Mouse (Mus musculus) spleen, embryonic (tissue): ENCODE measurements around the gene Pfkm.

Experiments
- CTCF ChIA-PET: fragments of 350-600 bp; sonication (Branson Sonifier 250); formaldehyde crosslinking; loops from one replicate; lab custom pipeline; 2022; lab: Charles Lee

Pfkm gene

DNA sequence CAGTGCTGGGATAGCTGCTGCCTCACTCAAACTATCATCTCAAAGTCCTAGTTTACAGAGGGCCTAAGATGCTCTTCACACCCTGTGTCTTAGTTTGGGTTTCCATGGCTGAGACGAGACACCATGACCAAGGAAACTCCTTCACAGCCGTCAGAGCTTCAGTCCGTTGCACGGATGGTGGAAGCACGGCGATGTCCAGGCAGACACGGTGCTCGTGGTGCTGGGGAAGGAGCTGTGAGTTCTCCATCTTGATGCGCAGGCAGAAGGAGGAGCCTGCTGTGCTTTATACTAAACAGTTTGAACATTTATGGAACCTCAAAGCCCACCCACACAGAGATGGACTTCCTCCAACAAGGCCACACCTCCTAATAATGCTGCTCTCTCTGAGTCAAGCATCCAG, 44.5 kb downstream of the Pfkm start:
- CTCF ChIA-PET: no interaction called here

DNA sequence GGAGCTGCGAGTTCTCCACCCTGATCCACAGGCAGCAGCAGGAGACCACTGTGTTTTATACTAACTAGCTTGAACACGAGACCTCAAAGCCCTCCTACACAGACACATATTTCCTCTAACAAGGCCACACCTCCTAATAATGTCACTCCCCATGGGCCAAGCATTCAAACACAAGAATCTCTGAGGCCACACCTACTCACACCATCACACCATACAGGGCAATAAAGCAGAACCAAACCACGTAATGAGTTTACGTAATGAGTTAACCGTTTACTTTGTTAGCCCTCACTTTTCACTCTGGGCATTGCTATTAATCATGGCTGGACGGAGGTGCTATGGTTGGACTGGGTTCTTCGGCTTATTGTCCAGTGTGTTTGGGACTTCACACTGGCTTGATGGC, 47.4 kb downstream of the Pfkm start:
- CTCF ChIA-PET: no interaction called here

DNA sequence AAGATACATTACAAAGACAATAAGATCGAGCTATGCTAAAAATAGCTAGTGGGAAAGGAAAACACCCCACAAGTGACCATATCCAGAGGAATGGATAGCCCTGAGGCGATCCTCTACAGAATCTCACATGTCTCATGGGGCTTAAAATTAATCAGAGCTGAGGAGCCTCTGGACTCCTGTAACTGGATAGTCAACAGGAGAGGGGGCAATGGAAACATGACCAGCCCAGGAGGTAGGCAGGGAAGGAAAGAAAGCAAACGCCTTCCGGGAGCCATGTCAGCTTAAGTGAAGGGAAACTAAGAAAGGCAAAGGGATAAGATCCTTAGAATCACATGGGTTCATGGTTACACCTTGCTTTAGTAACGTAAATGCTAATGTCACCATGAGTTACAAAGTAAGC, 48.4 kb downstream of the Pfkm start:
- CTCF ChIA-PET: interaction anchor here (0.6 to 1.1 kb wide), 2 partner anchors 51 to 82 kb away, joined by 3 read pairs; no protein-coding TSS in a partner anchor

DNA sequence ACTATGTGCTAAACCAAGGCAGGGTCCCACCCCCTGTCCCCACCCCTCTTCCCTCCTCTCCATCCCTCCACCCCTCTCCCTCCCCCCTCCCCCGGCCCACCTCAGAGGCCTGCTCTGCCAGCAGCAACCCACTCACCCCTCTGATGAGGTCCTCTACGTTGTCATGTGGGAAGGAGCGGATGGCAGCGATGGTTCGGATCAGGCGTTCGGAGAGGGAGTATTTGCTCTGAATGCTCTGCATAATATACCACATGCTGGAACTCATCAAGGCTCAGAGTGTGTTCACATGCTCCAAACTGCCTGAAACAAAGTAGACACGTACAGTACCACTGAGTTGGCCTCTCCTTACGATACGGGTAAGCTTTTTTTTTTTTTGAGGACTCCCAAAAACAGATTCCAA, 50.1 kb downstream of the Pfkm start:
- CTCF ChIA-PET: interaction anchor here (0.6 kb wide), 1 partner anchor 47 kb away, joined by 3 read pairs; no protein-coding TSS in a partner anchor

DNA sequence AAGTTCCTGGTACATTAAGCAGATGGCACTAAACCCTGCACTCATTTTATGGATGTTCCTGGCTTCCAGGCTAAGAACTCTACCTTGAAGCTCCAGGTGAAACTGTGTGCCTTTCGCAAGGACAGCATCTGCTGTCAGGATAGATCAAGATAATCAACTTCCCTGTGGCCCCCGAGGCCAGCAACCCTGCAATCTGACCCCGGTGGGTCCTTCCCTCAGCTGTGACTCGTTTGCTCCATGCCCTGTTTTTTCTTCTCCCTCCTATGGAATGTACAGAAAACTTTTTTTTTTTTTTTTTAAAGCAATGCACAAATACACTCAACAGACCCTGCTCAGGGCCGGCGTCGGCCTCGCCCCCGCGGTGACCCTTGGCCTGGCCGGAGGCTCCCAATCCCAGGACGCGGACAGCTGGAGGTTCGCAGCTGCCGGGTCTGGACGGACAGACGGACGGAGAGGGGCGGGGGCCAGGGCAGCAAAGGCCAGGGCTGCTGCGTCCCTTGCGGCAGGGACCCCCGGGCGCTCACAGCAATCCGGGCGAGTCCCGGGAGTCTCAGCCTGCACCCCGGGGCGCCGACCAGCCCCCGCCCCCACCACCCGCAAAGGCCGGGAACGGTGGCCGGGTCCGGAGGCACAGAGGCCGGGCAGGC, 52.6 kb downstream of the Pfkm start:
- CTCF ChIA-PET: interaction anchor here (0.6 kb wide), 1 partner anchor 45 kb away, joined by 3 read pairs; no protein-coding TSS in a partner anchor

DNA sequence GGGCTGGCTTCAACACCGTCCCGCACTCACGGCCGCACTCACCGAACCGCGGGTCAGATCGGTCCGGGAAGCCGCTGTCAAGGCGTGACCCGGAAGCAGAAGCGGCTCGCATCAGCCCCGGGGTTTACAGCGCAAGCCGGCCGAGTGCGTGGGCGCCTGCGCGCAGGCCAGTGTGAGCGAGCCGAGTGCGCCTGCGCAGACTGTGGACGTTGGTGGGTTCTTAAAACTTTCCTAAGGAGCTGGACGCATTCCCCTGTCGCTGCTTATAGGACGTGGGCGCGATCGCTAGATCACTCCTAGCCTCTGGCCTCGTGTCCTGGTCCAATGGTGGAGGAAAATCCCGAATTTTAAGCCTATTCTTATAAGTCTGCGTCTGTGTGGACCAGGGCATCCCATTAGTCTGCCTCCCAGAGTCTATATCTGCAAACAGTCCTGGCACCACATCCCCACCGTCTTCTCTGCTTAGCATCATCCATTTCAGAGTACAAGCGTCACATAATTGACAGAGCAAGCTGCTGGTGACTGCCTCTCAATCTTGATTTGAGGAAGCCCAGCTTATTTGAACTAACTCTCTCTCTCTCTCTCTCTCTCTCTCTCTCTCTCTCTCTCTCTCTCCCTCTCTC, 53.3 kb downstream of the Pfkm start:
- CTCF ChIA-PET: interaction anchor here (0.7 kb wide), 1 partner anchor 90 kb away, joined by 3 read pairs; no protein-coding TSS in a partner anchor

DNA sequence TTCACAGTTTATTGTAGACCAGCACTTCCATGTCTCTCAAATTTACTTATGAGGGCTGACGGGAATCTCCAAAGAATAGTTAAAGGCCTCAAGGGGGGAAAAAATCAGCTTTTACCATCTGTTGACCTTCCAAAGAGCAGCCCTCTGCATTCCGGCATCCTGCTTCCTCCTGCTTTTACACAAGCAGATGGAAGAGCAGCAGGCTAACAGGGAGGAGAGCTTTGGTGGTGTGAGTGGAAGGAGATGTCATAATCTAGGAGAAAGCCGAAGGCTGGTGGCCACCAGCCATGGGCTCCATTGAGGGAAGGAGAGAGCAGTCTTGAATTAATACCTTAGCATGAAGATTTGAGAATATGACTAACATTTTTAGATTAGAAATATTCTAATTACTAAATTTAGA, 56.0 kb downstream of the Pfkm start:
- CTCF ChIA-PET: interaction anchor here (0.6 to 0.7 kb wide), 3 partner anchors 63 to 847 kb away, joined by 4 to 6 read pairs (median 5); no protein-coding TSS in a partner anchor

DNA sequence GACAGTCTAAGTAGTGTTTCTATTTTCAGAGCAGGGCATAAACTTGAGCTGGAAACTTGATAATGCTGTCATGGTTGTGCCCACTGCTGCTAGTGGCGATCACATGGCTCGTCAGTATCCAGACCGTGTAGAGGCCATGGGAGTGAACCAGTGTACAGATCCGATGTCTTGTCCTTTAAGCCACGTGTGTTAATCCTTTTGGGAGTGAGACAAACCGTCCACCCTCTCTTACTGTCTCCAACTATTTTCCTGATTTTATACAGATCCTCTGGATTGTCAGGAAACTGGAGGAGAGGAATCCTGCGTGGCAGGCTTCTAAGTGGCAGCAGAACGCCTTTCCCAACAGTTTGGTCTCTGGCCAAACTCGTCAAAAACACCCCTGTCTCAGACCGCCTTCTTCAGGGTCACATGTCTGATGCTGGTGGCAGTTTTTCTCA, 56.8 kb downstream of the Pfkm start:
- CTCF ChIA-PET: interaction anchor here (0.6 kb wide), 1 partner anchor 64 kb away, joined by 6 read pairs; no protein-coding TSS in a partner anchor

DNA sequence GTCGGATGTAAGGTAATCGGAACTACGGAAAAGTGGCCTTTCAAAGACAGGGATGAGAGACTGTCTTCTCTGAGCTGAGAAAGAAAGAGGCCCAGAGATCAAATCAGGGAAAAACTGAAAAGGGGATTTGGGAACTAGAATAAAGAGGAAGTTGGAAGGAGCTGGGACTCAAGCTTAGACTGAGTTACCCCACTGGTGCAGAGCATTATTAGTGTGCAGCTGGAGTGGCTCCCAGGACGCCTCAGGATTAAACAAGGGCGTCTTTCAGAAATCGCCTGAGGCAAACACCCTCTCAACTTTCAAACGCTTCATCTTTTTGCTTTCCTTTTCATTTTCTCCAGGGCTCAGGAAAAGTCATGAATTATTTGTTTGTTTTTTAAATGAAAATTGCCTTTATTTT, 60.5 kb downstream of the Pfkm start:
- CTCF ChIA-PET: no interaction called here

DNA sequence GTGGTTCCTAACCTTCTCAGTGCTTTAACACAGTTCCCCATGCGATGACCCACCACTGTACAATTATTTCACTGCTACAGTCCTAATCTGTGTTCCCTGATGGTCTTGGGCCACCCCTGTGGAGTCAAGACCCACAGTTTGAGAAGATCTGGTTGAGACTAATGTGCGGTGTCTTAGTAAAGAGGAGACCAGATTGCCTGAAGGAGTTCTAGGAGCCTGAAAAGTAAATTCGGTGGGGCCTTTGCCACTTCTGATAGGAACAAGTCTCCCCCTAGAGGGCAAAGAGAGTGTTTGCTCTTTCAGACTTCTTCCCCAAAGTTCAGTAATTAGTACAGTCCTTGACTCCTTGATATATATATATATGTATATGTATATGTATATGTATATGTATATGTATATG, 61.2 kb downstream of the Pfkm start:
- CTCF ChIA-PET: no interaction called here

DNA sequence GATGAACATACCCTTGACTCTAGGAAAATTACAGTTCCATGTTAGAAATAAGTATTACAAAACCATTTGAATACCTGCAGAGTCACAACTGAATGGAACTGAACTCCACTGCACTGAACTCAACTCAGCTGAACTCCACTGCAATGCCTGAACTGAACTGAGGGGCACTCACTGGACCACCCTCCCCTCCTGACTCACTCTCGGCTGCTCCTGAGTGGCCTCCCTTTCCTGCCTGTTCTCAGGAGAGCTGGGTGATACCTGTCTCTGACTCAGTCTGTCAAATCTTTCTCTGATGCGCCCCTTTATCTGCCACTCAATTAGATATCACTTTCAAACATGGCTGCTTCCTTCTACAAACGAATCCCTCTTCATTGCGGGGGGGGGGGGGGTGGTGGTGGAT, 61.8 kb downstream of the Pfkm start:
- CTCF ChIA-PET: no interaction called here

DNA sequence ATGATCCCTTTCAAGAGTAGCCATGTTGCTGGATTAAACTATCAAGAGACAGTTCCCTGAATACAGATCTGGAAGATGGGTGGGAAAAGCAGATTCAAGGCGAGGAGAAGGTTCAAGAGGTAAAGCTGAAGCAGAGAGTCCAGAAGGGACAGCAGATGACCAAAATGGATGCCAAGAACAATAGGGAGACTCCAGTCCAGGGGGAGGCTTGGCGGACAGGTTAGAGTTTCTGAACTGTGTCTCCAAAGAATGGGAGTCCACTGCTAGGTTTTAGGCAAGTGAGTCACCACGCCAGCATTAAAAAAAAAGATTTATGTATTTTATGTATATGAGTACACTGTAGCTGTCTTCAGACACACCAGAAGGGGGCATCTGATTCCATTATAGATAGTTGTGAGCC, 62.2 kb downstream of the Pfkm start:
- CTCF ChIA-PET: no interaction called here

DNA sequence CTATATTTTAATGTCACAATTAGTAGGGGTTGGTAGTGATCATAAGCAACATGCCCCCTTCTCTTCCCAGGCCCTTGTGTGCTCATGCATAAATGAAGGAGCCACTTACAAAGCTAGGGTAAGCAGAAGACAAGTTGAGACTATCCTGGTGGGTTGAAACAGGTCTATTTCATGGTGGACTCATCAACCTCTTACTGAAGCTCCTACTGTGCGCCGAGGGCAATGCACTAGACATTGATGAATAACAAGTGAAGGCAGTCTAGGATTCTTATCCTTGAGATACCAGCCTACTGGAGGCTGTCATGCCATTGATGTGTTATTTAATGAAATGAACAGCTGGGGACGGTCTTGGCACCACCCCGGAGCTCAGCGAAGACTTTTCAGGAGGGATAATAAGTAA, 62.9 kb downstream of the Pfkm start:
- CTCF ChIA-PET: interaction anchor here (0.6 kb wide), 1 partner anchor 359 kb away, joined by 3 read pairs; no protein-coding TSS in a partner anchor

DNA sequence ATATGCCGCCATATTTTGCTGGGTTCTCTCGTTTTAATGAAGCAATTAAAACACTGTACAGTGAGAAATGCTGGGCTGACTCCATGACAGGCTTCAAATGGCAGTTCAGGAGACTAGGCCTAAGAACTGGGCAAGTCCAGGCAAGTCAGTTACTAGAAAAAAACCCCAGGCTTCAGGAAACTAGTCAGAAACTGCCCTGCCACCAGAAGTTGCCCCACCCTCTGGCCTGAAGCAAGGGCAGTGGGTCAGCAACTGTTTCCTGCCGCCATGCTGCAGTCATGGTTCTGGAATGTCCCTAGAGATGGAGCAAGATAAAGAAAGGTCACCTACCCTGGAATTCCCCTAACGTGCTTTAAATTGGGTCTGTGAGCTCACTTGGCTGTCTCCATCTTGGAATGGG, 63.6 kb downstream of the Pfkm start:
- CTCF ChIA-PET: no interaction called here

DNA sequence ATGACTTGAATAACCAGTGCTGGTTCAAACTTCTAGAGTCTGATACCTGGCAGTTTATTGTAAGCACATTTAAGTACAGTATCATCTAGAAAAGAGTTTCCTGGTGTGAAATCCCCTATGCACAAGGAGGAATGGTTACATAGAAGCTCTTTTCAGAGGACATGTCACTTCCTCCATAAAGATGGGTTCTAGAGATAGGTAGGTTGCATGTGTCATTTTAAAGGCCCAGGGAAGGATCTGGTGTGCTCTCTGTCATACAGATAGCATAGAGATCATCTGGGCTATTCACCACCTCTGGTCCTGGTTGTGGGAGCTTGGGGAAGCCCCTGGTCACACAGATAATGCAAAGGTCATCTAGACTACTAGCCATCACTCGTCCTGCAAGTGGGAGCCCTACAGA, 64.9 kb downstream of the Pfkm start:
- CTCF ChIA-PET: no interaction called here

DNA sequence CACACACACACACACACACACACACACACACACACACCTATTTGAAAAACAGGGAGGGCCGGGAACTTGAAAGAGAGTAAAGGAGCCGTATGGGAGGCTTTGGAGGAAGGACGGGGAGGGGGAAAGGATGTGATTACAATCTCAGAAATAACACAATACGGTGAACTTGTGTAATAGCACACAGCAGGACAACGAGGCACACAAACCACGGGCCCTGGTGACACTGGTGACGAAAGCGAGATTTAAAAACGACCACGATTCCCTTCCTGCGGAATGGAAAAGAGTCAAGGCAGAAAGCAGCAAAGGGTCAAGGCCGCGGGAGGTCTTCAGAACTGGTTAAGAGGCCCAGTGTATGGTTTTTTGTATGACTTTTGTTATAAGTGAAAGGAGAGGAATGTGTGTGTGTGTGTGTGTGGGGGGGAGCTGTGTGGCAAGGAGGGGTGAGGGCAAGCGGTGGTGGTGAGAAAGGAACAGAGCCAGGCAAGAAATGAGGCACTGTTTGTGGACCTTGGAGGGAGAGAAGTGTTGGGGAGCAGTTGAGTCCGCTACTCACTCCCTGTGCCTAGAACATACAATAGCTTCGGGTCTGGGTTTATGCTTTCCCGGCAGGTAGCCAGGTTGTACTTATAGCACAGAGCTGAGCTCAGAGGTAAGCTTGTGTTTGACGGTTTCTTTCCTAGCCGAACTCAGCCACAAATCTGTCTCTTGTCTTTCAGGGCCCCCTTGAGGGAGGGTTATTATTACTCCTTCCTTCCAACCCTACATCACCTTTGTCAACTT, 68.8 kb downstream of the Pfkm start:
- CTCF ChIA-PET: interaction anchor here (0.6 kb wide), 1 partner anchor 19 kb away, joined by 3 read pairs; no protein-coding TSS in a partner anchor

DNA sequence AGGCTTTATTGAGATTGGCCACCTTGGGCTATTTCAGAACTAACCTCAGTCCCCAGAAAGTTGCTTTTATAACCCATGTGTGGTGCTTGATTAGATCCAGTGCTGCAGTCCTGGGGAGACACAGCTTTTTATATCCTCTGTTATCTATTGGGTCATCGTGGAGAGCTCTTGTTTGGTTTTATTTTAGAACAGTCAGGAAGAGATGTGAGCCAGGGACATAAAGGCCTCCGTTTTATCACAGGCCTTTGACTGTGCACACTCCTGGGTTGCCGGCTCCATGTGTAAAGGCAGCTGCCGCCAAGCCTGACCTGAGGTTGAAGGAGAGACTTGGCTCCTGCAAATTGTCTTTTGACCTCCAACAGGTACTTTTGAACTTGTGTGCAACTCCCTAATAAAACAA, 70.2 kb downstream of the Pfkm start:
- CTCF ChIA-PET: no interaction called here

DNA sequence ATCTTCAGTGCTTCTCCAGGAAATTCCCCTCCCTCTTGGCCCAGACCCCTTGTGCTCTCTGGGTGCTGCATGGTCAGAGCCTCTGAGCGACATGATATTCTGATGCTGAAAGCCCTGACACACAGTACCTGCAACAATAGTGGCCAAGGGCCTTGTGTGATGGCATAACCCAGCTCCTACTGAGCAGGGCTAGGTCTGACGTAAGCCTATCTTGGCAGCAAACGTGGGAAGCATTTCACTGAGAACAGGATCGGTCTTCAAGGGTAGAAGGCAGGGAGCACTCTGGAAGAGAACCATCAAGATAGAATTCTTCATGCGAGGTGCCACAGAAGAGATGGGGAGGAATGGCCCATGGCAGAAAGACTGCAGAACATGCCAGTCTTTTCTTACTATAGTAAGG, 73.1 kb downstream of the Pfkm start, which contains the start of gene Asb8:
TSS of gene Asb8 (minus strand) at position 101 of the 400 bp plus-strand sequence.
- CTCF ChIA-PET: no interaction called here

DNA sequence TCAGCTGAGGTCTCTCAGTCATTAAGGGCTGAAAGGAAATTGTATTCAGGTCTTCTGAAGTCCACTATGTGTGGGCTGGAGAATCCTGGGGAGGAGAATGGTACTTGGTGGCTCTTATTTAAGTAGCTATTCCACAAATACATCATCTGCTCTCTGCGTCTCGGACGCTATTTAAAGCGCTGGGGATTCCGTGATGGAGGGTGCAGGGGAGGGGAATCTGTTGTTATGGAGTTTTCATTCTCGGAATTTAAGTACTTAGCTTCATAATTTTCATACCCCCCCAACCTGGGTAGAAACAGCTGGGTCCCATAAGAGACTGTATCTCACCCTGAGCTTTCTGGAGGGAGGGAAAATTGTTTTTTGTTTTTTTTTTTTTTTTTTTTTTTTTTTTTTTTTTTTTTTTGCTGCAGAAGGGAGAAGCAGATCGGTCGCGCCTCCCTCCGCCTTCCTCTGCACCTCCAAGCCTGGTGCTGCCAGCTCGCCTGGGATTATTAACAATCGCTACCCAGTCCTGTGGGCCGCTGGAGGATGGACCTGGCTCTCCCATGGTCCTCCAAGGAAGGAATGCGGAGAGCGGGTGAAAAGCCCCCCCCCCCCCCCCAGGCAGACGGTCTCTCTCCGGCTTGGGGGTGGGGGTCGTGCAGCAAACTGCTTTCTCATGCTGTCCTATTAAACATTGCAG, 74.7 kb downstream of the Pfkm start, which contains the start of gene Ccdc184:
TSS of gene Ccdc184 (plus strand) at position 196 of the 682 bp plus-strand sequence.
- CTCF ChIA-PET: interaction anchor here (0.7 to 0.9 kb wide), 2 partner anchors 14 to 439 kb away, joined by 3 to 4 read pairs; no protein-coding TSS in a partner anchor

DNA sequence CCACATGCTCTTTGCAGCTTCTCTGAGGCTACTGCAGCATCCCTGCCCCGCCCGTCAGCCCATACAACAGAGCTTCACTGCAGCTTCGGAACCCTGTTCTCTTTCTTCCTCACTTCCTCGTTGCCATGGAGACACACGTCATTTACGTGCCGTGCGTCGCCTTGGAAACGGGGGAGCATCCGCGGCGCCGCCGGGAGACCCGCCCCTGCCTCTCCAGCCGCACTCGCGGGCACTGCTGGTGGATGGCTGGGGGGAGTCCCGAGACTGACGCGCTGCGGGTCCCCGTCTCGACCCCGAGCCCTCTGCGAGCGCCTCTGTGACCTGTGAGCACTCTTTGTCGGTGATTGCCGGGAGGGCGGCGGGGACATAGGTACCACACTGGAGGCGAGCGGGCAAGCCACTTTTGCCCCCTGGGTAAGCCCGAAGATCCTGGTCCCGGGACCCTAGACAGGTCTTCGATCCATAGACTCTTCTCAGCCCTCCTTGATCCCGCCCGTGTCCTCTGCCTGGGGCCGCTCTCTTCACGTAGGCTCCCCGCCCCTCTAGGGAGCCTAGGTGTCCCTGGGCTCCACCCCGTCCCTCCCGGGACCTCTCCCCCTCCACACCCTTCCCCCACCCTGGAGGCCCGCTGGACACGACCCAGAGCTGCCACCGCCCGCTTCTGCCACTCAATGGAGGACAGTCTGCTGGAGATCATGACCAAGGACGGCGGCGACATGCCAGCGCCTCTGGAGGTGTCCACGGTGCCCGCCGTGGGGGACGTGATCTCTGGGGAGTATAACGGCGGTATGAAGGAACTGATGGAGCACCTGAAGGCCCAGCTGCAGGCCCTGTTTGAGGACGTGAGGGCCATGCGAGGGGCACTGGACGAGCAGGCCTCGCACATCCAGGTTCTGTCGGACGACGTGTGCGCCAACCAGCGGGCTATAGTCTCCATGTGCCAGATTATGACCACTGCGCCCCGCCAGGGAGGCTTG, 75.5 kb downstream of the Pfkm start:
- CTCF ChIA-PET: interaction anchor here (0.6 to 0.9 kb wide), 2 partner anchors 13 to 711 kb away, joined by 3 read pairs; no protein-coding TSS in a partner anchor
